Mouse (Mus musculus): ENCODE measurements around the gene Mrvi1.

GRCm38 (mm10) chr7:110973450-110973849 is 8.8 kb downstream of the Mrvi1 start:
- TF ChIP-seq CTCF (IDR thresholded peaks at IDR 0.05; ENCODE audit: extremely low read depth, insufficient read depth, low read length) (no peak), POLR2A (IDR thresholded peaks at IDR 0.05; ENCODE audit: extremely low read depth, insufficient read depth, low read length) (no peak)

All from cortical plate, adult 2 months (tissue).